Mouse (Mus musculus) forebrain, embryonic 16.5 days (tissue): ENCODE data around the gene Epb41. TPM values are rescaled to one million over a fixed set of nuclear protein-coding genes. Genes with fewer than 3 reads are reported as not detected.
A peak's percentile ranks its signal among the peaks of the same experiment; 100 is the strongest.

ENCODE experiments used
- ATAC-seq: fragments of 200-750 bp; cut with Nextera tagmentation; 2 replicates; pipeline ENCODE4 v1.8.0; 2017; ENCODE audit warnings: mild to moderate bottlenecking, moderate library complexity
- H3K27ac ChIP-seq: fragments of 300-500 bp; sonication (generic); 2 replicates; pipeline ENCODE4 v1.5.1; 2014; ENCODE audit warnings: low read length, control low read depth
- H3K27me3 ChIP-seq: fragments of 300-500 bp; sonication (generic); replicated peaks from 2 replicates; pipeline ENCODE4 v1.6.1; 2014; ENCODE audit warnings: low read length; ENCODE audit not compliant: control insufficient read depth, insufficient read depth
- H3K36me3 ChIP-seq: fragments of 300-500 bp; sonication (generic); 2 replicates; pipeline ENCODE4 v1.6.1; 2014; ENCODE audit not compliant: control insufficient read depth, insufficient read depth
- H3K4me1 ChIP-seq: fragments of 300-500 bp; sonication (generic); replicated peaks from 2 replicates; pipeline ENCODE4 v1.6.1; 2014; ENCODE audit warnings: low read length; ENCODE audit not compliant: control insufficient read depth, insufficient read depth
- H3K4me2 ChIP-seq: fragments of 300-500 bp; sonication (generic); 2 replicates; pipeline ENCODE4 v1.6.1; 2014; ENCODE audit warnings: mild to moderate bottlenecking, low read length, control low read depth
- H3K4me3 ChIP-seq: fragments of 300-500 bp; sonication (generic); replicated peaks from 2 replicates; pipeline ENCODE4 v1.5.1; 2014; ENCODE audit warnings: mild to moderate bottlenecking, low read length, control low read depth
- H3K9ac ChIP-seq: fragments of 300-500 bp; sonication (generic); replicated peaks from 2 replicates; pipeline ENCODE4 v1.6.1; 2014; ENCODE audit warnings: low read depth, low read length, control low read depth
- H3K9me3 ChIP-seq: fragments of 300-500 bp; sonication (generic); 2 replicates; pipeline ENCODE4 v1.6.1; 2016; ENCODE audit warnings: low read length; ENCODE audit not compliant: control insufficient read depth
- WGBS: fragments of 180-500 bp; shearing (Covaris S2); extraction: QIAGEN DNeasy Blood & Tissue Kit; methylation state at CpG from one replicate; pipeline ENCODE4 v1.1.7; 2014; 5-methylcytosine and 5-hydroxymethylcytosine counted together
- polyA plus RNA-seq: library from polyadenylated mRNA; unstranded; fragments of >200 nt; fragmentation: Nextera tagmentation; extraction: Ambion mirVana; gene quantifications from 2 replicates; pipeline ENCODE4 v1.2.1, GENCODE M21; 2015

The Epb41 gene
- polyA plus RNA-seq, 1 experiment from 2014 or later: 74.1 TPM

DNA sequence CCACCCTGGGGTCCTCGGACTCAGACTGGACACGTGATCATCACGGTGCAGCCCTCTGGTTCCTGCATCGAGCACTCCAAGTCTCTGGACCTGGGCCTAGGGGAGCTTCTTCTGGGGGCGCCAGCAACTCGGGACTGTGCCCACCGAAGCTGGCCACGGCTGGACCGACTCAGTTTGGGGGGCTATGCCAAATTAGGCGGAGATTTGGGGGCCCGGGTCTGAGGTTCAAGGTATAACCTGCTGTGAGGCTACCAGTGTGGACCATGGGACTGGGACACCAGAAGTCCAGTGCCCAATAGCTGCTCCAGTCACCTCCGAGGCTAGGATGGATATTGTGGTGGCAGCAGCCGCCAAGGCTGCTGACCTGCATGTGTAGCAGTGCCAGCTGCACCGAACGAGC lies 152.7 kb downstream of the Epb41 start:
- H3K9ac ChIP-seq: no peak overlapping the region
- no peak for ATAC-seq
- H3K36me3 ChIP-seq: peaks cover 6% of the 10 kb centered on the region; the same call in 1 of the 2 replicates
- H3K4me2 ChIP-seq: no peak overlapping the region
- no peak overlapping the region for H3K27ac ChIP-seq
- peaks cover 25% of the 10 kb centered on the region for H3K4me1 ChIP-seq
- 62% methylated on average over 15 of the region's 15 CpGs for WGBS
- no peak overlapping the region for H3K4me3 ChIP-seq
- H3K27me3 ChIP-seq: peaks cover 57% of the 10 kb centered on the region
- no peaks in the 10 kb centered on the region for H3K9me3 ChIP-seq

DNA sequence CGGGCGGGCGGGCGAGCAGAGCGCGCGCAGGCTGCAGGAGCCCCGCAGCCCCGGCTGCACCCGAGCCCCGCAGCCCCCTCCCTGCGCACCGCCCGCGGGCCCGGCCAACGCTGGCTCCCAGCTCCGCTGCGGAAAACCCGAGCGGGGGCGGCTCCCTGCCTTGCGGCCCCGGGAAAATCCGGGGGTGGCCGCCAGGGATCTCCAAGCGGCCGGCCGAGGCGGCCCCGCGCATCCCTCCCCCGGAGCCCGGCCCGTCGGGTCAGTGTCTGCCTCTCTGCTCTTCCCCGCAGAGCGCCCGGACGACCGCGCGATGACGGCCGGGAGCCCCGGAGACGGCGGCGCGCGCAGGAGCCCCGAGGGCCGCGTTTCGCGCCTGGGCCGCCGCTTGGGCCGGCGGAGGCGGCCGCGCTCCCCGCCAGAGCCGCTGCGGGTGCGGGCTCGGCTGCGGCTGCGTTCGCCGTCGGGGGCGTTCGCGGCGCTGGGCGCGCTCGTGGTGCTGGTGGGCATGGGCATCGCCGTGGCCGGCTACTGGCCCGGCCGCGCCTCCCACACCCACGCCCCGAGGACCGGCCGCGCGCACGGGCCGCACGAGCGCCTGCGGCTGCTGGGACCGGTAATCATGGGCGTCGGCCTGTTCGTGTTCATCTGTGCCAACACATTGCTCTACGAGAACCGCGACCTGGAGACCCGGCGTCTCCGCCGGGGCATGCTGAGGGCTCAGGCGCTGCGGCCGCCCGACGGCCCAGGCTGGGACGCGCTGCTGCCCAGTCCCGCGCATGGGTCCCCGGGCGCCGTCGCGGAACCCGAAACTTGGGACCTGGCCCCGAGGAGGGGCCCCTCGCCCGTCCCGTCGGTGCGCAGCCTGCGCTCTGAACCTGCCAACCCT lies 153.4 kb downstream of the Epb41 start, which contains the start of gene Tmem200b:
Gene Tmem200b, plus strand, starts transcription at position 311 of the 886 bp plus-strand sequence.
- 2% methylated on average over 111 of the region's 130 CpGs for WGBS
- peak; percentile 14; the same call in 1 of the 2 replicates for ATAC-seq
- H3K36me3 ChIP-seq: peaks cover 6% of the 10 kb centered on the region; the same call in 1 of the 2 replicates
- peak within 1 kb of the TSS; percentile 81 for H3K4me2 ChIP-seq
- H3K27ac ChIP-seq: no peak within 1 kb of the TSS
- no peaks in the 10 kb centered on the region for H3K9me3 ChIP-seq
- H3K27me3 ChIP-seq: peaks cover 64% of the 10 kb centered on the region
- H3K4me3 ChIP-seq: peak within 1 kb of the TSS; percentile 47
- H3K9ac ChIP-seq: peak within 1 kb of the TSS; percentile 44
- H3K4me1 ChIP-seq: peaks cover 25% of the 10 kb centered on the region

DNA sequence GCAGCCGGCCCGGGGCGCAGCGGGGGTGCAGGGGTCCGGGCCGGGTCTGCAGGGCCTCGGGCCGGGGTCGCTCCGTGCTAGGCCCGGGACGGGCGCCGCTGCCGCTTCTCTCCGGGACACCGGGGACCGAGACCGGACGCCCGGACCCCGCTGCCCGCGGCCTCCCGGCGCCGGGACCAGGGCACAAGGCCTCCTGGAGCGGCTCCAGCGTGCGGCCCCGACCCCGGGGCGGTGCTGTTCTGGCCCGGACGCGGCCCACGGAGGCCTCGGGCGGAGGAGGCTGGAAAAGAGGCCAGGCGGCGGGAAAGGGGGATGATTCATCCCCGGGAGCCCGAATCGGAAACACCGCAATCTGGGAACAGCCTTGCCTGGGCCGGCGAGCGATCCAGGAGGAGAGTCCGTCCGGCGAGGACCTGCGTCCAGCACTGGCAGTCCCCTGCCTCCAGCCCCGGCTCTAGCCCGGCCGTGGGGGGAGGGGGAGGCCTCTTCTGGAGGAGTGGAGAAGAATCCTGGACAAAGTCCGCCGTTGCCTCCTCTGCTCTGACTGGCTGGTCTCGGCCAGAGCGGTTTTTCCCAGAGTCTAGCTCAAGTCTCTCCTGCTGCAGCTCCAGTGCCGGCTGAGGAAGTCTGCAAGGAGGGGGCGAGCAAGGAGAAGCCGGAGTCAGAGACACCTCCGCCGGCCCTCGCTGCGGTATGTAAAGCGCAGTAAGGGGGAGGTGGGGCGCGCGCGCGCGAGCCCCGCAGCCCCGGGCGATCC lies 154.3 kb downstream of the Epb41 start:
- peaks cover 25% of the 10 kb centered on the region for H3K4me1 ChIP-seq
- H3K4me3 ChIP-seq: peak overlapping the region; percentile 47
- peak overlapping the region; percentile 81 for H3K4me2 ChIP-seq
- H3K9me3 ChIP-seq: no peaks in the 10 kb centered on the region
- no peak overlapping the region for H3K27ac ChIP-seq
- 1% methylated on average over 68 of the region's 76 CpGs for WGBS
- peaks cover 73% of the 10 kb centered on the region for H3K27me3 ChIP-seq
- no peak for ATAC-seq
- peak overlapping the region; percentile 44 for H3K9ac ChIP-seq
- H3K36me3 ChIP-seq: peaks cover 6% of the 10 kb centered on the region; the same call in 1 of the 2 replicates

DNA sequence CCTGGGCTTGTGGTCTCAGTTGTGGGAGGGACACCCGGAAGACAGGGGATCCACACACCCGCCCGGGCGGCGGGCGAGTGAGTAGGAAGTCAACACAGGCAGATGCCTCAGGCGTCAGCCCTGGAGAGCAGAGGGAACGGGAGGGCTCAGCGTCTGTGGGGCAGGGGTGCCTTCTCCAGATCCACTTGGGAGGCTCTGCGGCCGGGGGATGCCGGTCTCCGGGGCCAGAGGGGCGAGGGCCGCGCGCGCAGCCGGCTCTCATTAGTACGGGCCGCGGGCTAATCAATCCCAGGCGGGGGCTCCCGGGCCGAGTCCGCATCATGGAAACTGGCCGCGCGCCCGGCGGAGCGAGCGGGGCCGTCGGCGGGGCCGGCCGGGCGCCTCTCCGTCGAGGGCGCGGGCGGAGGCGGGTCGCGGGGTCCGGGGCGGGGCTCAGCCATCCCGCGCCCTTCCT lies 155.0 kb downstream of the Epb41 start:
- Histone ChIP-seq H3K9ac (no peak overlapping the region), H3K4me3 (peak overlapping the region; percentile 47), H3K9me3 (no peaks in the 10 kb centered on the region), H3K36me3 (0 out of 2 replicates have a peak, but pooled peaks cover 2% of the 10 kb centered on the region), H3K4me2 (peak overlapping the region; percentile 81), H3K27ac (no peak overlapping the region), H3K27me3 (peaks cover 79% of the 10 kb centered on the region), H3K4me1 (peaks cover 31% of the 10 kb centered on the region)
- 2% methylated on average over 42 of the region's 51 CpGs for WGBS
- ATAC-seq: no peak

DNA sequence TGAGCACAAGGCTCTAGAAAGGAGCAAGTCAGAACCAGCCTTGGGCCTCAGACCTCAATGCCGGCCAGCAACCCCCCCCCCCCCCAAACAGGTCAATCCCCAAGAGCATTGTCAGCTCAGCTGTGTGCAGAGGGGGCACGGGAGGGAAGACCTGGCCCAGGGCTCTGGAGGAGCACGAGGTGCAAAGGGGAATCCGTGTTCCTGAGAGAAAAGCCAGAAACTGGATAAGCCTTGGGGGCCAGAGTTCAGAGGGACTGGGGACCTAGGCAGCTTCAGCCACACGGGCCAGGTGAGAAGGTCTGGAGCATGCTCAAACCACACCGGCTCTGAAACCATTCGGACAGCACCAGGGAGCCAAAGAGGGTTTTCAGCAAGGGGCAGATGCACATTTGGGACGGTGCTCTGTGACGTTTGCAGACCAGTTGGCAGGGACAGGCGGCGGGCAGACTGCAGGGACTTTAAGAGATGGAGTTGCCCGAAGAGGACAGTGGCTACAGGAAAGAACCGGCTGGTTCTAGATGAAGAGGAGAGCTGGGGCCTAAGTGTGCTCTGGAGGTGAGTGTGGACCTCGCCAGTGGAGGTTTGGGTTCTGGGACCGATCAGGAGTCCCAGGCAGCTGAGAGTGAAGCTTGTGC lies 155.5 kb downstream of the Epb41 start:
- H3K27me3 ChIP-seq: peaks cover 79% of the 10 kb centered on the region
- H3K9me3 ChIP-seq: no peaks in the 10 kb centered on the region
- no peak overlapping the region for H3K9ac ChIP-seq
- WGBS: 18% methylated on average over 15 of the region's 15 CpGs
- H3K36me3 ChIP-seq: 0 out of 2 replicates have a peak, but pooled peaks cover 2% of the 10 kb centered on the region
- no peak overlapping the region for H3K4me3 ChIP-seq
- H3K4me2 ChIP-seq: no peak overlapping the region
- no peak for ATAC-seq
- H3K27ac ChIP-seq: no peak overlapping the region
- H3K4me1 ChIP-seq: peaks cover 36% of the 10 kb centered on the region

DNA sequence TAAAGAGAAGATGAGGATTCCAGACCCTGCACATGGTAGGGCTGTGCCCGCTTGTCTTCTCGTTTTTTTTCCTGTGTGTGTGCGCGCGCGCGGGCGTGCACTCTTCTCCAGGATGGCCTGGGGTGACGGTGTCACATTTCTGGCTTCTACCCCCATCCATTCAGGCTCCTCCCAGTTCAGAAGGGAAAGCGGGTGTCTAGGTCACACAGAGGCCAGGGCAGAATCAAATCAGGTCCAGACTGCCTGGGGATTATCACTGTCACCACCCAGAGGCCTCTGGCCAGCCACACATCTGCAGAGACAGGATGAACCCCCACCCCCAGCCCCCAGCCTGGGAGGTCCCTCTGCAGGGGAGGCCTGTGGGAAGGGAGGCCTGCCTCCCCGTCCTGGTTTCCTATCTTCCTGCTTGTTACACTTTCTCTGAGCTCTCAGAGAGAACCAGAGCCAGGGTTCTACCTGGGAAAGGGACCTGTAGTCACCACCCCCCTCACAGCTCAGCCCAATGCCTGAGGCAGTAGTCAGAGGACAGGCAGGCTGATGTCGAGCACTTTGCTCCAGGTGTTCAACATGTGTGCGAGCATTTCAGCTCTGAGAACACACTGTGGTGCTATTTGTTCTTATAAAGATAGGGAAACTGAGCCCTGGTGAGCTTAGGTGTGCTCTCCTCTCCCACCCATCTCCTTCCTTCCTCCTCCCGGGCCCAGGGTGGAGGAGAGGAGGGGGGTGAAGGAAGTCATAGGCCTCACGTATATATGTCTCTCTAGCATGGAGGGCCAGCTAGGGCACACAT lies 156.2 kb downstream of the Epb41 start:
- Histone ChIP-seq H3K4me1 (peaks cover 30% of the 10 kb centered on the region), H3K27ac (no peak overlapping the region), H3K4me3 (no peak overlapping the region), H3K9me3 (no peaks in the 10 kb centered on the region), H3K9ac (no peak overlapping the region), H3K36me3 (0 out of 2 replicates have a peak, but pooled peaks cover 2% of the 10 kb centered on the region), H3K27me3 (peaks cover 84% of the 10 kb centered on the region), H3K4me2 (no peak overlapping the region)
- ATAC-seq: no peak
- WGBS: 16% methylated on average over 15 of the region's 15 CpGs

DNA sequence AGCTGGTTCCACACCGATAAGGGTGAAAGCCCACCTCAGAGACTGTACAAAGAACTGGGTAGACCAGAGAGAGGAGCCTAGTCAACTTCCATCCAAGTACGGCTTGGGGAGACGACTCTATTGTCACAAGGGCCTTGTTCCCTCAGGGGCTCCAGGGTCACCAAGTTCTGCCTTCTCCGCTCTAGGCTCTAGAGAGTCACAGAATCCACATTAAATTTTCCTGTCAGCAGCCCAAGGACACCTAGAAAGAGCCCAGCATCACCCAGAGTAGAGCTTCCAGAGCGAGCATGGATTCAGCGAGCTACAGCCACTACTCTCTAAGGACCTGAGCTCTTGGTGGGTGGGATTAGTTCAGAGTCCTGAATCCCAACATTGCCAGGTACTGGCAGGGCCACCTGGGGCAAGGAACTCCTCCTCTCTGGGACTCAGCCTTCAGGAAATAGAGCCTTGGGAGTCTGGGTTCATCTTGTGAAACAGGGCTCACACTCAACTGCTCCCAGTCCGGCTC lies 157.0 kb downstream of the Epb41 start:
- Histone ChIP-seq H3K4me2 (no peak overlapping the region), H3K27me3 (peaks cover 84% of the 10 kb centered on the region), H3K4me1 (peaks cover 30% of the 10 kb centered on the region), H3K27ac (no peak overlapping the region), H3K9ac (no peak overlapping the region), H3K4me3 (no peak overlapping the region), H3K36me3 (no peaks in the 10 kb centered on the region), H3K9me3 (no peaks in the 10 kb centered on the region)
- no peak for ATAC-seq
- 61% methylated on average over 7 of the region's 7 CpGs for WGBS

DNA sequence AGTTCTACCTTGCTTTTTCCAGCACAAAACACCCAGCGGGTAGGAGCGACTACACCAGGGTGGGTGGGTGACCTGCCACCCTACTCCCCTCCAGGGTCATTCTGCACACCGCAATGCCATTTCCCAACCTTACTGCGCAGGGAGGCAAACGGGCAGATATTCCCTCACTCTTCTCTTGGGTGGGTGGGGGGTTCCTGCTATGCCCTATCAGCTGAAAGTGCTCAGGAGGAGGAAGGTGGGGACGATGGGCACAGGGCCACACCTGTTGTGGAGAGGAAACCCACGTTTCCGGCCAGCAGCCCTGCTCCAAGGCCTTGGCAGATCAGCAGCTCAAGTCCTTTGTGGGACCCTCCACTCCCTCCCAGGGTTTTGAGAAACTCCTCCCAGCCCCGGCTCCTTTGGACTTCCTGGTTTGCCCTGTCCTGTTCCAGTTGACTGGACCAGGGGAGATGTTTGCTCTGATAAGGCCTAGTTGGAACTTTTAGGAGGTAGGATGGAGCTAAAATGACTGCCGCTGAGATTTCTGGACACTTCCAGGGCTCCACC lies 158.0 kb downstream of the Epb41 start:
- no peak for ATAC-seq
- Histone ChIP-seq H3K4me1 (peaks cover 29% of the 10 kb centered on the region), H3K4me2 (no peak overlapping the region), H3K9ac (no peak overlapping the region), H3K27ac (no peak overlapping the region), H3K9me3 (no peaks in the 10 kb centered on the region), H3K4me3 (no peak overlapping the region), H3K36me3 (no peaks in the 10 kb centered on the region), H3K27me3 (peaks cover 84% of the 10 kb centered on the region)
- WGBS: 79% methylated on average over 10 of the region's 10 CpGs
